Mouse (Mus musculus) telencephalon, adult 2 months (tissue): Measurements from ENCODE around the gene Notch2.

Experiments used
- DNase-seq: peaks from one replicate; pipeline ENCODE4 v3.0.0-alpha.2; 2011; ENCODE audit warnings: low read depth, low spot score

The Notch2 gene

GRCm38 (mm10) chr3:97993920-97994545 is 19.3 kb upstream of the Notch2 start:
- DNase-seq, result no peak

DNA sequence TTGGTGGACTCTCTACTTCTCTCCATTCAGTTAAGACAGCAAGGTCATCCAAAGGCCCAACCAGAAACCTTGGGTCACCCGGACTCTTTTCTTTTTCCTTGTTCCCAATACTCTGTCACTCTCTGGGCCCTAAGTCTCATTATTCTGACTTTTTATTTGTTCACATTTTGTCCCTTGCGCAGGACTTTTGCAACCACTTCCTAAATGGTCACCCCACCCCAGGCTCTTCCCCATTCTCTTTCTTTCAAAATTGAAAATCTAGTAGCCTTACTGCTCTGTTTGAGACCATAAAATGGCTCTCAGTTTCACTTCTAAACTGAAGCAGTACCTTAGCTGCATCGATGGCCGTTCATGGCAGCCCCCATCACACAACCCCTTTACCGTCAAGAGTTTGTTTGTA is 18.5 kb upstream of the Notch2 start:
- DNase-seq, result no peak

- DNase-seq, result no peak
Observed at GRCm38 (mm10) chr3:97998349-97998748, 15.0 kb upstream of the Notch2 start.

GRCm38 (mm10) chr3:98003558-98003957 is 9.8 kb upstream of the Notch2 start:
- DNase-seq, result no peak

DNA sequence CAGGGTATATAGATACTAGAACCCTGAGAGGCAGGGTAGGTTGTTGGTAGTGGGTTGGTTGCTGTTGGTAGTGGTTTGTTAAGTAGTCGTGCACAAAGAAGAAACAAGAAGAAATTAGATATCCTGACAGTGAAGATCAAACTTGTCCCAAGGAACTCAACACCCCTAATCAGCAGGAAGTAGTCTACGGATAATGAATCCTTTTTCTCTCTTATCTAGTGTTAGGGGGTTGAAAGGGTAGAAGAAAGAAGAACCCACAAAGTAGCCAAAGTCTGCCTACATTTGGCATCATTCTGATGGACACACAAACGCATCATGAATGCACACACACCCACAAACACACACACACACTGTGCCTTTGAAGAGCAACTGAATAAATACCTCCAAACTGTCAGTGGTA is 9.1 kb upstream of the Notch2 start:
- no peak for DNase-seq

- no peak for DNase-seq
Observed at GRCm38 (mm10) chr3:98005306-98005705, 8.0 kb upstream of the Notch2 start.

DNA sequence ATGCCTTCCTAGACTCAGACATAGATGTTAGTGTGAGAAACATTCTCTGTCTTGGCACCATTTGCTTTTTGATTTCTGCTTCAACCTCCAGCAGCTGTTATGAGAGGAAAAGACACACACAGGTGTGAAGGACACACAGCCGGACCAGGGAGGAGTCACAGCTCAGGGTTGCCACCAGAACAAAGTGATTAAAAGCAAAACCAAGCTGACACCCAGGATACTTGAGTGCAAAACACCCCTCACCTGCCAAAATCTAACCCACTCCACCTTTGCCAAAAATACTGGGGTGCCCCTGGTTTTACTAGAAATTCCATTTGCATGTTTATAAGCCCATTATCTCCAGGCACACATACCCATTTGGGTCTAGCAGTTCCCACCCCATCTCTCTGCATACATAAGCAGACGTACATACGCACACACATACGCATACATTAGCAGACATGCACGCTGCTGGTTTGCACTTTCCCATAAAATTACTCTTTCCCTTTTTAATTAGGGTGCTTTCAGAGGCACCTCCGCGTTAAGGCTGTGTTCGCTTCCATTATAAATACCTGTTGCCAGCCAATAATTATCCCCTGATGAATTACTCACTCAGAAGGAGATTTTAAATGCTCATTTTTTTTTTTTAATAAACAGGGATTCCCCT is 7.2 kb upstream of the Notch2 start:
- DNase-seq, result no peak

- DNase-seq, result no peak
Observed at GRCm38 (mm10) chr3:98006973-98007372, 6.4 kb upstream of the Notch2 start.

DNA sequence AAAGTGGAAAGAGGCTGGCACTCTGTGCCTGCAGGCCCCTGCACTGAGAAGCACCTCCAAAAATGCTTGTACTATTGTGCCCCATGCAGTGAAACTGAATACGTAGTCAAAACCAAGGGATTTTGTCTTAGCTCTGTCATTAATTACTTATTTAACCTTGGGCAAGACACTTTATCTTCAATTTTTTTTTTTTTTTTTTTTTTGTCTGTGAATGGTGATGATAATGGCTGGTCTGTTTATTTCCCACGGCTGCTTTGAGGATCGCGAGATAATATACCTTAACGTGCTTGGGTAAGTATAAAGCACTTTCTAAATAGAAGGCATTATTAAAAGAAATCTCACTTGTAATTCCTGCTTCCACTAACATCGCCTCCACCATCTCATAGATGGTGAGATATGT is 5.2 kb upstream of the Notch2 start:
- no peak for DNase-seq

DNA sequence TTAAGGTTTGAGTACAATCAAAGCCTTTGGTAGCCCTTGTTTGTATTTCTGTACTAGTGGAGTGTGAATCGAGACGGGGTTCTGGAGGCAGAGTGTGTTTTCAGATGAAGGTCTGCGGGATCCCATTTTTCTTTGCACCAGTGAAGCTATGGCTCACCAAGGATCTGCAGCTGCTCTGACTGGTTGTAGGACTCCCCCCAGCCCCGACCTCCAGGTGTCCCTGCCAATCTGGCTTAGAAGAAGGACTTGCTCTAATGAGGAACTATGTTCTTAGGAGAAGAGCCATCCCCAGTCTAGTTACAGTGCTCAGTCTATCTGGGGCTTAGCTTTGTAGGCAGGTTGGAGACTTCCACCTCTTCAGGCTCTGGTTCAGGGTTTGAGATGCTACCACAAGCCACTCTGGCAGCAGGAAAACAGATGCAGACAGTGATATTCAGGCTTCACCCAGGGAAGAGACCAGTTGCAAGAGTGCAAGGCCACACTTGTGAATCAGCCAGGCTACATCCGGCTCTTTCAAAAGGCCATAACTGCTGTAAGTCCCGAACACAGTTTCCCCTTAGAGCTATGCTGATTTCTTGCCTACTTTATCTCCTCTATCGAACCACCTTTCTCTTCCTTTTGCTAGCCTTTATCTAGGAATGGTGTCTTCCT is 4.0 kb upstream of the Notch2 start:
- DNase-seq, result no peak

DNA sequence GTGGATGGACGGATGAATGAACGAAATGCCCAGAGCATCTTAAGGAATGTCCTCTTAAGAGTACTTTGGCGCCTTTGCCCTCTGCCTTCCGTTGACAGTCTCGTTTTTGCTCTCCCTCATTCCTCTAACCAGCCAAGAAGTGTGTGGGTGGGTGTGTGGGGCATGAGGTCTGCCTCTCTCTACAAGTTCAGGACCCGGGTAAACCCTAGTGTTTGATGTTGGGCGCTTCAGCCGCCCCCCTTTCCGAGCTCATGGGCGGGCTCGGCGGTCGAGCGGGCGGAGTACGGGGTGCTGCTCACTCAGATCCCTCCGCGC is 284 bp upstream of the Notch2 start:
- no peak for DNase-seq

- DNase-seq, result no peak
Observed at GRCm38 (mm10) chr3:98015205-98016171, 2.2 kb downstream of the Notch2 start.

DNA sequence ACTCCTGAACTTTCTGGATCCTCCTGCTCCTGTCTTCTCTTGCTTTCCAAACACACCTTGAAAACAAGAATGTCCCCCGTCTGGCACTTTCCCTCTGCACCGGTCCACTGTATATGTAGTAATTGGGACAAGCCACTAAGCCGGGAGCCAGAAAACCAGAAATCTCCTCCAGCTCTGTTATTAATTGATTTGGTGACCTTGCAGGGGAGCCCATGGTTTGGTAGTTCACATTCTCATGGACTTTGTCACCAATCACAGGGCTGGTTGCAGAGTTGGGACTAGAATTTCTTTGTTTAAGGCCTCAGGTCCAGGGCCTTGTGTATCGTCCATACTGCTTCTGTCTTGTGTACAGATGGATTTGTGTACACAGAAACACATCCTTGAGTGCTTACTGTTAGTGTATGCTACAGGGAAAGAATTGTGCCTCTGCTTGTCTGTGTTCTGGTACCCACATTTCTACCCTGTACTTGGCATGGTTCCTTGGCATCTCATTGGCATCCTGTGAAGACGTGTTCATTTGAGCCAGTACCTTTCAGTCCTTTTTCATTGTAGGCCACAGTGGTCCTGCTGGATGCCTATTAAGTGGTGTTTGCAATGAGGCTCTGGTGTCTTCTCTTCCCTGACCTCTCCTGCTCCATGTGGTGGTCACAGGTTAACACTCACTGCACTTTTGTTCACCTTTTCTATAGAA is 3.7 kb downstream of the Notch2 start:
- no peak for DNase-seq

GRCm38 (mm10) chr3:98018187-98018586 is 4.9 kb downstream of the Notch2 start:
- no peak for DNase-seq

DNA sequence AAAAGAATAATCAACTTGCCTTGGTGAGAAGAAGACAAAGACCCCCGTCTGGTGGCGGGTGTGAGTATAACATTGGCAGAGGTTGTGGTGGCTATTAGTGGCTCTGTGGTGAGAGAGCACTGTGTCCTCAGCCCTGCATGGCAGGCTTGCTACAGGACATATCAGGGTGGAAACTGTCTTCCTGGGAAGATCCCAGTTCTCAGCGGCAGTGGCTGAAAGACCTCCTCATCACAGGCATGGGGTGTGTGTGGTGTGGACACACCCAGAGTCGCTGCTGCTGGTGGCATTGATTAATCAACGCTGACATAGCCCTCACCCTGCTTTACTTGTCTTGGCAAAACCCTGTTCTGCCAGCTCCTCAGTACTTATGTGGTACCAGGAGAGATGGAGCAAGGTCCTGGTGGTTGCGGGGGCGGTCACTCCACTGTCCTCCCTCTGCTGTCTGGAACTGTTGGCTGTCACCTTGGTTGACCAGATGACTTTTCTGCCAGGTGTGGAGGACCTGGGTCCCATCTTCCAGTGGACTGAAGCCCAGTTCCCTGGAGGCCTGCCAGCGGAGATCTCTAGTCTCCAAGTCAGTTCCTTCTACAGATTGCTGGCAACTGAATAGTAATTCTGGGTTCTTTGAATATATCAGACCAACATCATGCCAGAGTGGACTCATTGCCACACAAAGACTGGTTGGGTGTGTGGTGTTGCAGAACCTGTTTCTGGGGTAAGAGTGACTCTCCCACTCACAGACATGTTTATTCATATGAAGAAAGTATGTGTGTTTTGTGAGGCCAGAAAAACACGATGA is 7.3 kb downstream of the Notch2 start:
- DNase-seq, result no peak

- DNase-seq, result no peak
Observed at GRCm38 (mm10) chr3:98024288-98024848, 11.0 kb downstream of the Notch2 start.

- no peak for DNase-seq
Observed at GRCm38 (mm10) chr3:98025521-98025920, 12.2 kb downstream of the Notch2 start.

GRCm38 (mm10) chr3:98025921-98026880 is 12.9 kb downstream of the Notch2 start:
- DNase-seq, result no peak

GRCm38 (mm10) chr3:98027371-98027774 is 14.0 kb downstream of the Notch2 start:
- DNase-seq, result no peak
